Mouse (Mus musculus) urinary bladder, postnatal 10 days (tissue): ENCODE results near the gene Hif1an.

Source experiments
- DNase-seq: peaks from one replicate; pipeline ENCODE4 v3.0.0; 2022; ENCODE audit warnings: low spot score

Hif1an gene

GRCm38 (mm10) chr19:44564006-44564405 lies 1.4 kb downstream of the Hif1an start:
- DNase-seq: no peak

DNA sequence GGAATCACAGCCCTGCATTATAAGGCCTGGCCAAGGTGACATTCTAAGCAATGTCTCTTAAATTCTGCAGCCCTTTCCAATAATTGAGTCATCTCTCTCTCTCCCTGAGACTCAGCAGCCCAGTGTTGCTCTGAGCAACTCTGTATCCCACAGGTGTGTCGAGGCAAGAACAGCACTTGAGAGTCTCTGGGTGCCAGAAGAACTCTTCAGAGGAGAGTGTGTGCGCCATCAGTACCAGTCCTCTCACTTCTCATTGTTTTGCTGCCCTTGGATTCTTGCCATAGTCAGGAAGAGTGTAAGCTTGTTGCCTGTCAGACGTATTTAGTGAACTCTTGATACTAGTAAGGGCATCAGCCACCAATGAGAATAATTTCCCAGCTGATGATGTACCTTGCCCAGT lies 5.1 kb downstream of the Hif1an start:
- DNase-seq: no peak

DNA sequence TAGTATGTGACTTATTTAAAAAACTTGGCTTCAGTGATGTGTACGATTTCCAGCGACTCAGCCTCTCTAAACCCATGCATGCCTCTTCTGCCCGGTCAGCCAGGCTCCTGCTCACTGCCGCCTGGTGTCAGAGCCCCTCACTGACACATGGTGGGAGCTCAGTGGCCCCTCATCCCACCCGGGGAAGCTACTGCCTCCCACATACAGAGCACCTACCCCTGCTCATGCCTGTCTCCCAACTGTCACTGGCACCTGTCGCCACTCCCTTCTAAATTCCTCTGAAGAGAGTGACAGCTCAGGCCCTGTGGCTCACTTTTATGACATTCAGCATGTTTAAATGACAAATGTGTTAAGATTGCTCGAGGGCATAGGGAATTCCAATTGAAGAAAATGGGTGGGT lies 13.6 kb downstream of the Hif1an start:
- no peak for DNase-seq

DNA sequence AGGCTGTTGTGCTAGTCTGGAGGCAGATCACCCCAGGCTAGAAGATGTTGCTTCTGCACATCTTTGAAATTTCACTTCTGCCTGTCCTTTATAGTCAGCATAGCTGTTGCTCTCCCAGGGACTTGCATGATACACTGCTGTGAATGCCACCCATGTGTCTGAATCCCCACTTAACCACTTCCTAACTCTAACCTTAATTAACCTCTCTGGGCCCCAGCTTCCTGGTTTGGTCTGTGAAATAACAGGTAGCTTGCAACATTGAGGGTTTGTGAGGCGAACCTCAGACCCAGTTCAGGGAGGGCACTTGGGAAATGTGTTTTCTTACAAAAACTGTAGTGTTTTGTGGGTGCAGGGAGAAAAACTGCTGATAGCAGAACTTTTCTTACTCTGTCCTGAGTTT lies 15.4 kb downstream of the Hif1an start:
- DNase-seq: no peak

GRCm38 (mm10) chr19:44582103-44582502 lies 19.5 kb downstream of the Hif1an start:
- no peak for DNase-seq

- DNase-seq: peak; percentile 77
These were observed 20.1 kb downstream of the Hif1an start for GRCm38 (mm10) chr19:44582638-44583309.

- no peak for DNase-seq
These were observed 25.4 kb downstream of the Hif1an start for GRCm38 (mm10) chr19:44588036-44588435.

GRCm38 (mm10) chr19:44589591-44590223 lies 27.1 kb downstream of the Hif1an start:
- DNase-seq: no peak

GRCm38 (mm10) chr19:44590992-44591391 lies 28.3 kb downstream of the Hif1an start:
- DNase-seq: no peak

DNA sequence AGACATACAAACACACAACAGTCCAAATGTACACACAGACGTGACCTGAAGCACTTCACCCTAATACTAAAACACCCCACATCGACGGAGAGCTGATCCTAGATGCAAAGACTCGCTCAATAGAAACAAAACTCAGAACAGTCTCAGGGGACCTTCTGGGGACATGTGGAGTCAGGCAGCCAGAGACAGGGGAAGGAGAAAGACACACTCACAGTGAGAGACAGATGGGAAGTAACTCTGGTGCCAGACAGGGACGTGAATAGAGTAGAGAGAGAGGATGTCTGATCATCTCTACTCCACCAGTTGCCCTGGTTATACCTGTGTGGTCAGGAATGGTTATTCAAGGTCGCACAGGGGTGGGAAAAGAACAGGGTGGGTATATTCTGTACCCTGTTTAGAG lies 29.0 kb downstream of the Hif1an start:
- DNase-seq: no peak

DNA sequence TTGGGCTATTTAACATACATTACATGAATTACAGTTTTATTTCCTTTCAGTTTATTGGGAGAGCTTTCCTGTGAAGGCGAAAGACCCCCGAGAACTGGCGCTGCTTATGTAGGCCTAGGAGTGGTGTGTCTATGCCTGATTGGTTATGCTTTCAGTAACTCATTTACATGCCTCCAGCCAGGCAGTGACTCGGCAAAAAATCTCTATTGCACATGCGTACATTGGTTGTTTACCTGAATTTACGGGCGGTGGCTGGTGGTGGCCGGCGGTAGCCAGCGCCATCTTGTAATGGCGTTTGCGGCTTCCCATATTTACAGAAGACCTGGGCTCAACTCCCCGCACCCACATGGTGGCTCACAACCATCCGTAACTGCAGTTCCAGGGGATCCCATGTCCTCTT lies 31.5 kb downstream of the Hif1an start:
- DNase-seq: no peak

DNA sequence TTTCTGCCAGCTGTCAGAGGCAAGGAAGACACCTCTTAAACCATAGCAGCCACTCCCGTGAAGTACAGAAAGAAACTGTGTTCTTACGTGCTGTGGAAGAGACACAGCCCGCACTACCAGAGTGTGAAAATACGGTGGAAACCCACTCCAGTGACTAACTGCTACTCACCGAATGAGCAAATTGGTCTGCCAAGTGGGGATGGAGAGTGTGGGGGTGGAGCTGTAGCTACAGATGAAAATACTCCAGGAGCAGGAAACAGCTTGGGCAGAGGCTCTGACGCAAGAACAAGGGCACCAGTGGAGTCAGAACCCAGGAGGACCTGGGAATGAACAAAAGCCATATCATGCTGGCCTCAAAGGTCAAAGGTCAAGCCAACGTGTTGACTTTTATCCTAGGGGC lies 55.5 kb downstream of the Hif1an start:
- no peak for DNase-seq
